Mouse (Mus musculus): Measurements from ENCODE around the gene H2-Aa. TPM values are rescaled to one million over a fixed set of nuclear protein-coding genes. Genes with fewer than 3 reads are reported as not detected.
A peak's percentile ranks its signal among the peaks of the same experiment; 100 is the strongest.

The H2-Aa gene
- polyA plus RNA-seq, 1 experiment: 3.1 TPM

GRCm38 (mm10) chr17:34306407-34306806, 18.8 kb upstream of the H2-Aa start:
- H3K4me3 ChIP-seq (replicated peaks; ENCODE audit: insufficient read depth, low read depth, low read length): no peak overlapping the region
- 96% methylated on average over 2 of the region's 2 CpGs for WGBS
- no peaks in the 10 kb centered on the region for H3K27me3 ChIP-seq (ENCODE audit: control insufficient read depth, insufficient read depth, low read length)
- no peak overlapping the region for H3K27ac ChIP-seq (ENCODE audit: insufficient read depth, low read length)
- no peak for TF ChIP-seq CTCF (IDR thresholded peaks at IDR 0.05; ENCODE audit: borderline replicate concordance, insufficient read depth, low read depth, low read length)
- TF ChIP-seq POLR2A (IDR thresholded peaks at IDR 0.05; ENCODE audit: borderline replicate concordance, insufficient read depth, low read length): no peak
- DNase-seq: no peak
- no peaks in the 10 kb centered on the region for H3K4me1 ChIP-seq (ENCODE audit: control insufficient read depth, insufficient read depth, low read length)

- Histone ChIP-seq H3K4me3 (replicated peaks; ENCODE audit: insufficient read depth, low read depth, low read length) (no peak within 1 kb of the TSS), H3K27ac (ENCODE audit: insufficient read depth, low read length) (no peak within 1 kb of the TSS), H3K27me3 (ENCODE audit: control insufficient read depth, insufficient read depth, low read length) (no peaks in the 10 kb centered on the region), H3K4me1 (ENCODE audit: control insufficient read depth, insufficient read depth, low read length) (no peaks in the 10 kb centered on the region)
- peak; percentile 57 to 67 for DNase-seq
- TF ChIP-seq POLR2A (IDR thresholded peaks at IDR 0.05; ENCODE audit: borderline replicate concordance, insufficient read depth, low read length) (no peak), CTCF (IDR thresholded peaks at IDR 0.05; ENCODE audit: borderline replicate concordance, insufficient read depth, low read depth, low read length) (no peak)
Observed at GRCm38 (mm10) chr17:34305380-34306030, 17.9 kb upstream of the H2-Aa start, which contains the start of gene H2-Eb1. H2-Eb1 (plus strand) TSS chr17:34305867.

DNA sequence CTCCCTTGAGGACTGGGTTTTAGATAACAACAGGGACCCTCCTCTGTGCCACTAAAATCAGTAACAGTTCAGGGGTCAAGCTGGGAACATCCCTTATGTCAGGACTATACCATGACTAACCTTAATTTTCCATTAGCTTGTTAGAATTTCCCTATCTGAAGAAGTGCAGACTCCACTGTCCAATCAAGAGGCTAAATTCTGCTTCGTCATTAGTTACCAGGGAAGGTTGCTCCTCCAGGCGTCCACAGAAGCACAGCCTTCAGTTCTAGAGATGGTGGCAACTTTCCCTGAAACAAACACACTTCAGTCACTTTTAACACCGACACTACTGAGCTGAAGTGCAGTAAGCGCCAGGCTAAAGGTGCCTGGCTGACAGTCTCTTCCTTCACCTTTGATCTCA, 17.1 kb upstream of the H2-Aa start:
- no peaks in the 10 kb centered on the region for H3K27me3 ChIP-seq (ENCODE audit: control insufficient read depth, insufficient read depth, low read length)
- H3K4me3 ChIP-seq (replicated peaks; ENCODE audit: insufficient read depth, low read depth, low read length): no peak overlapping the region
- 21% methylated on average over 4 of the region's 4 CpGs for WGBS
- peak in 1 of 2 experiments; percentile 36 for DNase-seq
- no peak overlapping the region for H3K27ac ChIP-seq (ENCODE audit: insufficient read depth, low read length)
- TF ChIP-seq CTCF (IDR thresholded peaks at IDR 0.05; ENCODE audit: borderline replicate concordance, insufficient read depth, low read depth, low read length) (no peak), POLR2A (IDR thresholded peaks at IDR 0.05; ENCODE audit: borderline replicate concordance, insufficient read depth, low read length) (no peak)
- H3K4me1 ChIP-seq (ENCODE audit: control insufficient read depth, insufficient read depth, low read length): no peaks in the 10 kb centered on the region

DNA sequence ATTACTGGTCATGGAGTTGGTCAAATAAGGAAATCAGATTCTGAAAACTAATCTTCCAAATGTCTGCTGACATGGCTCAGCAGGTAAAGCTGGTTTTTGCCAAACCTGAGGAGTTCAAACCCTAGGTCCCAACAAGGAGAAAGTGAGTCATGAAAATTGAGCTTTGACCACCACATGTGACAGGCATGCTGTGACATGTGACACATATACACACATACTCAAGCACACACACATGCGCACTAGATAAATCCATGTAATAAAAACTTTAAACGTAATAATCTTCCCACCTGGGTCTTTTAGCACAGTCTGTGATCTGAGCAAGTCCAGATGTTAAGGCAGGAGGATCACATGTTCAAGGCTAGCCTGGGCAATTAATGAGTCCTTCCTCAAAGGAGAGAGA, 16.2 kb upstream of the H2-Aa start:
- Histone ChIP-seq H3K27ac (ENCODE audit: insufficient read depth, low read length) (no peak overlapping the region), H3K4me3 (replicated peaks; ENCODE audit: insufficient read depth, low read depth, low read length) (no peak overlapping the region), H3K4me1 (ENCODE audit: control insufficient read depth, insufficient read depth, low read length) (no peaks in the 10 kb centered on the region), H3K27me3 (ENCODE audit: control insufficient read depth, insufficient read depth, low read length) (no peaks in the 10 kb centered on the region)
- no peak for DNase-seq
- no peak for TF ChIP-seq CTCF (IDR thresholded peaks at IDR 0.05; ENCODE audit: borderline replicate concordance, insufficient read depth, low read depth, low read length)
- TF ChIP-seq POLR2A (IDR thresholded peaks at IDR 0.05; ENCODE audit: borderline replicate concordance, insufficient read depth, low read length): no peak
- 93% methylated on average over 2 of the region's 2 CpGs for WGBS

- Histone ChIP-seq H3K27me3 (ENCODE audit: control insufficient read depth, insufficient read depth, low read length) (no peaks in the 10 kb centered on the region), H3K4me1 (ENCODE audit: control insufficient read depth, insufficient read depth, low read length) (no peaks in the 10 kb centered on the region), H3K4me3 (replicated peaks; ENCODE audit: insufficient read depth, low read depth, low read length) (no peak overlapping the region), H3K27ac (ENCODE audit: insufficient read depth, low read length) (no peak overlapping the region)
- no peak for TF ChIP-seq CTCF (IDR thresholded peaks at IDR 0.05; ENCODE audit: borderline replicate concordance, insufficient read depth, low read depth, low read length)
- 85% methylated on average over 4 of the region's 4 CpGs for WGBS
- no peak for DNase-seq
Observed at GRCm38 (mm10) chr17:34301670-34302190, 14.1 kb upstream of the H2-Aa start.

DNA sequence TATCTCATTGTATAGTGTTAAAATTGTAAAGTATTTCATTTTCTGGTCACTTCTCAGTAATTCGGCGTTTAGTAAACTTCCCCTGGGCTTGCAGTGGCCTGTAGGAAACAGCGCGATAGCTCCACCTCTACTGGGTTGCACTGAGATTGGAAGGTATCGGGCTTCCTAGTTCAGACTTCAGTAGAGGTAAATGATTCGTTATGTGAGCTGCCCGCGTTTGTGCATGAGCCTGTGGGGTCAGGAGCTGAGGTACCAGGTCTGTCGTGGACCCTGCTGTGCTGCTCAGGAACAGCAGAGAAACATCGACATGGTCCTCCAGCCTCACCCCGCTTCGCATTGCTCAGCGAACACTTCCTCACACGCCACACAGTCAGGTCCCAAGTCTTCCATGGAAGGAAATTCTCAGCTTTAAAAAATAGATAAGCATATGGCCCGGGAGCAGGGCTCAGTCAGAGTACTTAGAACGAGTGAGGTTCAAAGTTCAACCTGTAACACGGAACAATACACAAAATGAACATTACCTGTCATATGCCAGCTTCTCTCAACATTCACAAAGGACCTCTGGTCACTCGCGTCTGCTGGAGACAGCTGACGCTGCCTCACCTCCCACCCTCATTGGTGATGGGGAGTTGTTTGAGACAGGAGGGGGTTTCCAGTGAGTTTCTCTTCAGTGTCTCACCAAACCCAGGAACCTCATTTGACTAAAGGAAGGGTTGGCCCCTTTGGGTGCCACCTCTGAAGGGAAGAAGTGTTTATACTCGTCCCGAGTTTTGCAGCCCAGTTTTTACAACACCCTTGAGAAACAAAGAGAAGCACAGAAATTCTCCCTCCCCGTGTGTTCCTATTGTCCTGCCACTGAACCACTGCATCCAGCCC, 13.3 kb upstream of the H2-Aa start:
- no peak overlapping the region for H3K27ac ChIP-seq (ENCODE audit: insufficient read depth, low read length)
- no peak for DNase-seq
- 75% methylated on average over 23 of the region's 23 CpGs for WGBS
- no peaks in the 10 kb centered on the region for H3K27me3 ChIP-seq (ENCODE audit: control insufficient read depth, insufficient read depth, low read length)
- H3K4me3 ChIP-seq (replicated peaks; ENCODE audit: insufficient read depth, low read depth, low read length): no peak overlapping the region
- TF ChIP-seq POLR2A (IDR thresholded peaks at IDR 0.05; ENCODE audit: borderline replicate concordance, insufficient read depth, low read length) (no peak), CTCF (IDR thresholded peaks at IDR 0.05; ENCODE audit: borderline replicate concordance, insufficient read depth, low read depth, low read length) (no peak)
- no peaks in the 10 kb centered on the region for H3K4me1 ChIP-seq (ENCODE audit: control insufficient read depth, insufficient read depth, low read length)

DNA sequence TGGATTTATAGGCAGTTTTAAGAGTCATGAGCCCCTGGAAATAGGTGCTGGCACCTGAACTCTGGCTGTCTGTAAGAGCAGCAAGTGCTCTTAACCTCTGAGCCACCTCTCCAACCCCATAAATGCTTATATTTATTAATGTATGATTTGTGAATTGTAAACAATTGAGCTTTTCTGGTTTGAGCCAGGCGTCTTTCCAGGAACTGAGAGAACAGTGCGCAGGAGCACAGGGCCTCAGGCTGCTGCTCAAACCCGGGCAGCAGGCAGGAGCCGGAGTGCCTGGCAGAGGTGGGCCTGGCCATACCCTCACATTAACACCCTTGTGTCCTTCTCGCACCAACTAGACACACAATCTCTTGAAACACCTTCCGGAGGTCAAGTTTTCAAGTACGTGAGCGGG, 12.4 kb upstream of the H2-Aa start:
- Histone ChIP-seq H3K4me1 (ENCODE audit: control insufficient read depth, insufficient read depth, low read length) (no peaks in the 10 kb centered on the region), H3K27me3 (ENCODE audit: control insufficient read depth, insufficient read depth, low read length) (no peaks in the 10 kb centered on the region), H3K27ac (ENCODE audit: insufficient read depth, low read length) (no peak overlapping the region), H3K4me3 (replicated peaks; ENCODE audit: insufficient read depth, low read depth, low read length) (no peak overlapping the region)
- no peak for TF ChIP-seq CTCF (IDR thresholded peaks at IDR 0.05; ENCODE audit: borderline replicate concordance, insufficient read depth, low read depth, low read length)
- TF ChIP-seq POLR2A (IDR thresholded peaks at IDR 0.05; ENCODE audit: borderline replicate concordance, insufficient read depth, low read length): no peak
- no peak for DNase-seq
- 85% methylated on average over 8 of the region's 8 CpGs for WGBS

DNA sequence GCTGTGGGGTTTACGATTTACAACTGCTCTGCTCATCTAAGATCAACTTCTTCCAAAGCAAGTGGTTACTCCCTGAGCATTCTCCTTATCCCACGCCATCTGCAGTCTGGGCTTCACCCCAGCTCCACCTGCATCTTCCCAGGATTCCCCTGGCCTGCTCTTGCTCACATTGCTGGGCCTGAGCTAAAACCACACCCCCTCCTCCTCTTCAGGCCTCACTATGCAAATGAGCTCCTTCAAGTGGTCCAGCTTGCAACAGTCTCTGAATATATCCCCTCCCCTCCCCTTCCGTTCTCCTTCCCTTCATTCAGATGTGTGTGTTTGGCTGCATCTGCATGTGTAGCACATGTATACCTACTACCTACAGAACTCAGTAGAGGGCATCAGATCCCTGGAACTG, 11.7 kb upstream of the H2-Aa start:
- no peak overlapping the region for H3K27ac ChIP-seq (ENCODE audit: insufficient read depth, low read length)
- H3K4me1 ChIP-seq (ENCODE audit: control insufficient read depth, insufficient read depth, low read length): no peaks in the 10 kb centered on the region
- WGBS: 62% methylated on average over 3 of the region's 3 CpGs
- no peak for TF ChIP-seq CTCF (IDR thresholded peaks at IDR 0.05; ENCODE audit: borderline replicate concordance, insufficient read depth, low read depth, low read length)
- TF ChIP-seq POLR2A (IDR thresholded peaks at IDR 0.05; ENCODE audit: borderline replicate concordance, insufficient read depth, low read length): no peak
- no peak overlapping the region for H3K4me3 ChIP-seq (replicated peaks; ENCODE audit: insufficient read depth, low read depth, low read length)
- DNase-seq: no peak
- H3K27me3 ChIP-seq (ENCODE audit: control insufficient read depth, insufficient read depth, low read length): no peaks in the 10 kb centered on the region

Data from cerebellum, adult 2 months (tissue).